Comparison of ENCODE assay signal across 9 mouse cellular contexts in the genomic region with DNA sequence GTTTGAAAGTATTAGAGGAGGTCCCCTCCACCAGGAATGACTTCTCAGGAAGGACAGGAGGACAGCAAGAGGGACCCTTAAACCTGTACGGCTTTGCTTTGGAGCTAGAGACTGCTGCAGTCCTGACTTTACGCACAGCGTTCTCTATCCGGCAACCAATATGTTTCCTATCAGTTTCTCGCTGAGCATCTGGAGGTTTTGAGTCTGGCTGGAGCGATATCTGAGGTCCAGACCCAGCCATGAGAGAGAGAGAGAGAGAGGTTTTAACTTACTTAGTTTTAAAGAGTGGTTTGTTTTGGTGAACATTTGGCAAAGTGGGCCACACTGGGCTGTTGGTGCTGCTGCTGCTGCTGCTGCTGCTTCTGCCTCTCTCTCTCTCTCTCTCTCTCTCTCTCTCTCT. TPM values are rescaled to one million over a fixed set of nuclear protein-coding genes. Genes with fewer than 3 reads are reported as not detected.
DNase-seq lines count a peak whose midpoint lies in the region; ATAC-seq lines count a peak whose summit lies in the region.
"Had no signal": no experiment of that assay in that cellular context is flagged by ENCODE, and none has a peak within 500 bp of the region (broad histone marks: within the 10 kb centered on the region; RNA-seq: fewer than 3 reads in every experiment).

No protein-coding gene starts in this region.

- peak overlapping the region; percentile 50 for H3K4me2 ChIP-seq in heart, embryonic 14.5 days (ENCODE audit: low read length)
- peak overlapping the region; percentile 49 for H3K4me2 ChIP-seq in forebrain, embryonic 13.5 days
- H3K4me2 ChIP-seq in midbrain, embryonic 12.5 days (replicated peaks) = peak overlapping the region; percentile 86

- no peak for DNase-seq in heart, postnatal 36 days
- DNase-seq in NIH3T3 (ENCODE audit: low read depth) = peak; percentile 50
- DNase-seq in adrenal gland, postnatal 14 days = no peak
- no peak for DNase-seq in right cerebral cortex, adult 2 months (ENCODE audit: low spot score in 2 of 2)
- no peak for DNase-seq in cerebellum, postnatal 36 days

- H3K36me3 ChIP-seq in heart, embryonic 14.5 days (ENCODE audit: control insufficient read depth, insufficient read depth, low read length) = 0 out of 2 replicates have a peak, but pooled peaks cover 3% of the 10 kb centered on the region
- no peaks in the 10 kb centered on the region for H3K36me3 ChIP-seq in forebrain, embryonic 13.5 days (ENCODE audit: poor library complexity, severe bottlenecking)
- H3K36me3 ChIP-seq in midbrain, embryonic 12.5 days = no peaks in the 10 kb centered on the region

- H3K4me3 ChIP-seq in heart, embryonic 14.5 days (ENCODE audit: control insufficient read depth in 1 of 2, insufficient read depth in 1 of 2, low read depth in 1 of 2, low read length in 2 of 2) = peak overlapping the region; percentile 0 to 13; a peak in 1 of 4 replicates
- H3K4me3 ChIP-seq in forebrain, embryonic 13.5 days = peak overlapping the region; percentile 12
- H3K4me3 ChIP-seq in midbrain, embryonic 12.5 days = peak overlapping the region; percentile 86

- ATAC-seq in heart, embryonic 14.5 days (ENCODE audit: insufficient number of reproducible peaks, insufficient read depth, low FRiP score, low read depth) = no peak
- no peak for ATAC-seq in forebrain, embryonic 13.5 days
- no peak for ATAC-seq in midbrain, embryonic 12.5 days (ENCODE audit: low FRiP score, low read depth)

- H3K9ac ChIP-seq in heart, embryonic 14.5 days (ENCODE audit: low read length) = peak overlapping the region; percentile 32
- peak overlapping the region; percentile 44 for H3K9ac ChIP-seq in forebrain, embryonic 13.5 days
- H3K9ac ChIP-seq in midbrain, embryonic 12.5 days (replicated peaks) = peak overlapping the region; percentile 62

- H3K27ac ChIP-seq in heart, embryonic 14.5 days (replicated peaks in 1 of 2; ENCODE audit: control insufficient read depth in 1 of 2, insufficient read depth in 1 of 2, low read depth in 2 of 2, low read length in 2 of 2) = peak overlapping the region; percentile 56 to 75
- H3K27ac ChIP-seq in forebrain, embryonic 13.5 days = peak overlapping the region; percentile 20
- H3K27ac ChIP-seq in midbrain, embryonic 12.5 days (replicated peaks) = peak overlapping the region; percentile 75

- no peaks in the 10 kb centered on the region for H3K9me3 ChIP-seq in heart, embryonic 14.5 days (ENCODE audit: control insufficient read depth, low read length)
- H3K9me3 ChIP-seq in forebrain, embryonic 13.5 days (replicated peaks) = no peaks in the 10 kb centered on the region
- H3K9me3 ChIP-seq in midbrain, embryonic 12.5 days = no peaks in the 10 kb centered on the region

- no peaks in the 10 kb centered on the region for H3K27me3 ChIP-seq in heart, embryonic 14.5 days (ENCODE audit: control insufficient read depth, insufficient read depth, low read length)
- H3K27me3 ChIP-seq in forebrain, embryonic 13.5 days = peaks cover 14% of the 10 kb centered on the region; the same call in 1 of the 2 replicates
- no peaks in the 10 kb centered on the region for H3K27me3 ChIP-seq in midbrain, embryonic 12.5 days

- H3K4me1 ChIP-seq in heart, embryonic 14.5 days (ENCODE audit: control insufficient read depth in 2 of 2, insufficient read depth in 2 of 2, low read length in 2 of 2) = peaks cover 39 to 90% of the 10 kb centered on the region in 2 experiments
- peaks cover 94% of the 10 kb centered on the region for H3K4me1 ChIP-seq in forebrain, embryonic 13.5 days
- peaks cover 93% of the 10 kb centered on the region for H3K4me1 ChIP-seq in midbrain, embryonic 12.5 days

- intact Hi-C loops in heart, postnatal 36 days (cut with DNase I) = loop anchor here (10.0 kb wide), 1 partner anchor 386 kb away; no protein-coding TSS in a partner anchor

- WGBS in heart, embryonic 14.5 days = 17% methylated on average over 6 of the region's 6 CpGs
- 16% methylated on average over 6 of the region's 6 CpGs for WGBS in forebrain, embryonic 13.5 days
- WGBS in midbrain, embryonic 12.5 days = 26% methylated on average over 6 of the region's 6 CpGs

RNA-seq across cellular contexts. Expression of a gene that starts 7.2 kb away (rescaled TPM):
- 56.7 and 58.0 TPM in 2 replicates for polyA plus RNA-seq in heart, embryonic 14.5 days (2014; fragmentation: Nextera tagmentation; extraction: Ambion mirVana)
- 10 to 100 TPM; 11.9 to 17.9 TPM for total RNA-seq in heart, postnatal 36 days (2021)
- polyA plus RNA-seq in forebrain, embryonic 13.5 days (2015; fragmentation: Nextera tagmentation; extraction: Ambion mirVana) = 130 and 215 TPM in 2 replicates
- polyA plus RNA-seq in midbrain, embryonic 12.5 days (2016; fragmentation: Nextera tagmentation; extraction: Ambion mirVana) = 343 and 552 TPM in 2 replicates
- total RNA-seq in adrenal gland, postnatal 14 days (2021) = 26.6 and 29.7 TPM in 2 replicates
- total RNA-seq: CH12.LX had no signal

Comparison
In these comparisons a context has a peak if more than half of its experiments do, and no peak if none do; other contexts are left out.
1. H3K27ac ChIP-seq: peak in every context shown above with its lines; median percentile 75 in midbrain, embryonic 12.5 days; 66 in heart, embryonic 14.5 days; 20 in forebrain, embryonic 13.5 days.
2. H3K4me3 ChIP-seq: peak in every context shown above with its lines; median percentile 86 in midbrain, embryonic 12.5 days; 12 in forebrain, embryonic 13.5 days; 6 in heart, embryonic 14.5 days.